Mouse (Mus musculus) hindbrain, embryonic 11.5 days (tissue): ENCODE measurements at regions not wholly inside any gene's neighbourhood (a gene's known extent, or its start where the extent isn't known, plus 50 kb on each side); places are given as distances from the start of the nearest gene placed in this dataset.

Experiments
- ATAC-seq: fragments of 200-750 bp; cut with Nextera tagmentation; 2 replicates; pipeline ENCODE4 v1.8.0; 2017; ENCODE audit warnings: mild to moderate bottlenecking, moderate TSS enrichment, moderate library complexity; ENCODE audit not compliant: low FRiP score
- DNase-seq: peaks from one replicate; pipeline ENCODE4 v3.0.0-alpha.2; 2015; ENCODE audit warnings: low spot score
- H3K27ac ChIP-seq: fragments of 300-500 bp; sonication (generic); 2 replicates; pipeline ENCODE4 v1.5.1; 2014; ENCODE audit warnings: mild to moderate bottlenecking, low read depth, low read length
- H3K27me3 ChIP-seq: fragments of 300-500 bp; sonication (generic); 2 replicates; pipeline ENCODE4 v1.6.1; 2014; ENCODE audit warnings: mild to moderate bottlenecking, low read length, moderate library complexity, mixed read lengths; ENCODE audit not compliant: control insufficient read depth, insufficient read depth
- H3K36me3 ChIP-seq: fragments of 300-500 bp; sonication (generic); 2 replicates; pipeline ENCODE4 v1.6.1; 2014; ENCODE audit warnings: mild to moderate bottlenecking, low read length, moderate library complexity, mixed read lengths; ENCODE audit not compliant: control insufficient read depth, insufficient read depth
- H3K4me1 ChIP-seq: fragments of 300-500 bp; sonication (generic); replicated peaks from 2 replicates; pipeline ENCODE4 v1.6.1; 2014; ENCODE audit warnings: low read length, mixed read lengths; ENCODE audit not compliant: control insufficient read depth, insufficient read depth
- H3K4me2 ChIP-seq: fragments of 300-500 bp; sonication (generic); replicated peaks from 2 replicates; pipeline ENCODE4 v1.6.1; 2014; ENCODE audit warnings: mild to moderate bottlenecking, low read depth, low read length
- H3K4me3 ChIP-seq: fragments of 300-500 bp; sonication (generic); 2 replicates; pipeline ENCODE4 v1.5.1; 2014; ENCODE audit warnings: low read depth, low read length
- H3K9ac ChIP-seq: fragments of 300-500 bp; sonication (generic); 2 replicates; pipeline ENCODE4 v1.6.1; 2014; ENCODE audit warnings: low read depth, low read length
- H3K9me3 ChIP-seq: fragments of 300-500 bp; sonication (generic); 2 replicates; pipeline ENCODE4 v1.6.1; 2016; ENCODE audit warnings: low read length; ENCODE audit not compliant: control insufficient read depth
- WGBS: fragments of 180-500 bp; shearing (Covaris S2); extraction: QIAGEN DNeasy Blood & Tissue Kit; methylation state at CpG from one replicate; pipeline ENCODE4 v1.1.7; 2014; 5-methylcytosine and 5-hydroxymethylcytosine counted together

GRCm38 (mm10) chr4:142473284-142473683, 234.1 kb upstream of the Kazn start:
- WGBS: 80% methylated on average over 8 of the region's 8 CpGs
- H3K4me1 ChIP-seq: 0 out of 2 replicates have a peak, but pooled peaks cover 2% of the 10 kb centered on the region
- H3K36me3 ChIP-seq: no peaks in the 10 kb centered on the region
- H3K4me2 ChIP-seq: no peak overlapping the region
- ATAC-seq: no peak
- H3K4me3 ChIP-seq: no peak overlapping the region
- H3K9me3 ChIP-seq: no peaks in the 10 kb centered on the region
- DNase-seq: no peak
- no peak overlapping the region for H3K27ac ChIP-seq
- no peaks in the 10 kb centered on the region for H3K27me3 ChIP-seq
- H3K9ac ChIP-seq: no peak overlapping the region

DNA sequence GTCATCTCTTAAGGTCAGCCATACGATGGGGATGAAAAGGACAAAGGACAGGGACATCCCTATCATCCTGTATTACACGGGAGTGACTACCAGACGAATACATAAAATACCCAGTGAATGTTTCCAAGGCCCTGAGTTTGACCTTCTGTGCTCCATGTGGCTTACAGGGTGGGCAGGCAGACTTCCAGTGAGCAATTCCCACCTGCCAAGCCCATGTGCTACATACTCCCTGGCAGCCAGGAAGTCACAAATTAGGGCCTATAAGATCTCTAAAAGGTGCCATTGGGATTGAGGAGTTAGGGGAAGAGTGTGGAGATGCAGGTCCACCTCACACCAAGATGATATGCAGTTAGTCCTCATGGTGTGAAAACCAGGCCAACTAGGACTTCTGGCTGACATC, 233.1 kb upstream of the Kazn start:
- no peaks in the 10 kb centered on the region for H3K9me3 ChIP-seq
- WGBS: 85% methylated on average over 3 of the region's 3 CpGs
- H3K27me3 ChIP-seq: no peaks in the 10 kb centered on the region
- H3K27ac ChIP-seq: no peak overlapping the region
- no peak overlapping the region for H3K9ac ChIP-seq
- H3K4me1 ChIP-seq: 0 out of 2 replicates have a peak, but pooled peaks cover 2% of the 10 kb centered on the region
- DNase-seq (no peak), ATAC-seq (no peak)
- H3K4me3 ChIP-seq: no peak overlapping the region
- no peaks in the 10 kb centered on the region for H3K36me3 ChIP-seq
- no peak overlapping the region for H3K4me2 ChIP-seq

- Histone ChIP-seq H3K4me1 (0 out of 2 replicates have a peak, but pooled peaks cover 2% of the 10 kb centered on the region), H3K4me2 (no peak overlapping the region), H3K27ac (no peak overlapping the region), H3K36me3 (no peaks in the 10 kb centered on the region), H3K9me3 (no peaks in the 10 kb centered on the region), H3K4me3 (no peak overlapping the region), H3K9ac (no peak overlapping the region), H3K27me3 (no peaks in the 10 kb centered on the region)
- WGBS: 88% methylated on average over 6 of the region's 6 CpGs
- no peak for ATAC-seq
- no peak for DNase-seq
These were observed 231.6 kb upstream of the Kazn start for GRCm38 (mm10) chr4:142470784-142471183.

- Histone ChIP-seq H3K36me3 (no peaks in the 10 kb centered on the region), H3K4me2 (no peak overlapping the region), H3K9me3 (no peaks in the 10 kb centered on the region), H3K4me3 (no peak overlapping the region), H3K27me3 (no peaks in the 10 kb centered on the region), H3K27ac (peak overlapping the region; percentile 1; the same call in 1 of the 2 replicates), H3K9ac (no peak overlapping the region), H3K4me1 (no peaks in the 10 kb centered on the region)
- 47% methylated on average over 6 of the region's 6 CpGs for WGBS
- DNase-seq (no peak), ATAC-seq (peak; percentile 51; the same call in 1 of the 2 replicates)
These were observed 228.7 kb upstream of the Kazn start for GRCm38 (mm10) chr4:142467920-142468319.

- no peak for ATAC-seq
- Histone ChIP-seq H3K27ac (no peak overlapping the region), H3K36me3 (no peaks in the 10 kb centered on the region), H3K4me1 (no peaks in the 10 kb centered on the region), H3K4me3 (no peak overlapping the region), H3K27me3 (no peaks in the 10 kb centered on the region), H3K9ac (no peak overlapping the region), H3K9me3 (no peaks in the 10 kb centered on the region), H3K4me2 (no peak overlapping the region)
- no peak for DNase-seq
- WGBS: 86% methylated on average over 4 of the region's 4 CpGs
These were observed 226.0 kb upstream of the Kazn start for GRCm38 (mm10) chr4:142465226-142465625.

- 89% methylated on average over 6 of the region's 6 CpGs for WGBS
These were observed 224.9 kb upstream of the Kazn start for GRCm38 (mm10) chr4:142464066-142464465.

DNA sequence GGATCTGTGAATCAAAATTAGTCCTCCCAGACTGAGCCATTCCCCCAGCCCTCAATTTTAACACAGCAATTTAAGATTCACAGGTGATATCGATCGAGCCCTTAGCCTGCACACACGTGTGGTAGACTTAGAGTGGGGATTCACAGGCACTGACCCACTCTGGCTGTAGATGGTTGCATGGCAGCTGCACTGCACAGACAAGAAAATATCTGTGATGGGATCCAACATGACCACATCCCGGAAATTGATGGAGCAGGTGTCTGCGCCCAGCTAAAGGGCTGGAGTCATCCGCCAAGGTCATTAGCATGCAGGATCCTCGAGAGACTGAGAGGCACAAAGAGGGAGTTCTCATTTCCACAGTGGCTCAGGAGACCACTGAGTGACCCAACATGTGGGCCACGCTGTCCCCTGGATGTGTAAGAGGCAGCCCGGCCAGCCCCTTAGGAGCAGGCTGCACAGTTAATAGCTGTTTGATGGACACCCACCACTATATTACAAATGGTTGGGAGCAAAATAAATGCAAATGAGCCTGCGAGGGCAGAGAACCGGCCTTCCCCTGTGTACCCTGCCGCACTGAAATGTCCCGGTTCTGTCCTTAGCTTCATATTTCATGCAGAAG, 221.4 kb upstream of the Kazn start:
- DNase-seq: peak; percentile 30
- Histone ChIP-seq H3K9ac (no peak overlapping the region), H3K27me3 (no peaks in the 10 kb centered on the region), H3K36me3 (no peaks in the 10 kb centered on the region), H3K9me3 (no peaks in the 10 kb centered on the region), H3K4me3 (no peak overlapping the region), H3K27ac (peak overlapping the region; percentile 58), H3K4me2 (no peak overlapping the region), H3K4me1 (no peaks in the 10 kb centered on the region)
- WGBS: 66% methylated on average over 13 of the region's 13 CpGs
- ATAC-seq: peak; percentile 80

More at GRCm38 (mm10) chr4:142464066-142464465, 224.9 kb upstream of the Kazn start:
- Histone ChIP-seq H3K27me3 (no peaks in the 10 kb centered on the region), H3K9ac (no peak overlapping the region), H3K4me1 (no peaks in the 10 kb centered on the region), H3K27ac (no peak overlapping the region), H3K4me2 (no peak overlapping the region), H3K36me3 (no peaks in the 10 kb centered on the region), H3K4me3 (no peak overlapping the region), H3K9me3 (no peaks in the 10 kb centered on the region)
- no peak for DNase-seq
- ATAC-seq: no peak

DNA sequence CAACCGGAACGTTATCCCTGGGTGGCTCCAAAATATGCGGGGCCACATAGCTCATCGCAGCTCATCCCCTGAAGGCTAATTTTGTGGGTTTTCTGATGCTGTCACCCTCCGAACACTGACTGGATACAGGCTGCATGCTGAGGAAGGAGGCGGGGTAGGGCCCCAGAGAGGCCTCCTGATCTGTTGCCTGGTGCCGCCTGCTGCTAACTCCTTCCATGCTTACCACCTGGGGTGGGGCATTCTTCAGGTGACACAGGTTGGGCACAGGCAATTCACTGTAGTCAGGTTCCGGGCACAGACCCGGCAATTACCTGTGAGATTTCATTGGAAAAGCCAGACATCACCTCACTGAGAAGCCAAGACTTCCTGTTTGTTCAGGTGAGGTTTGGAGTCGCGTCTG, 213.4 kb upstream of the Kazn start:
- ATAC-seq: no peak
- 34% methylated on average over 11 of the region's 11 CpGs for WGBS
- H3K27me3 ChIP-seq: no peaks in the 10 kb centered on the region
- H3K9me3 ChIP-seq: no peaks in the 10 kb centered on the region
- no peak for DNase-seq
- no peak overlapping the region for H3K27ac ChIP-seq
- H3K9ac ChIP-seq: no peak overlapping the region
- no peaks in the 10 kb centered on the region for H3K4me1 ChIP-seq
- no peaks in the 10 kb centered on the region for H3K36me3 ChIP-seq
- H3K4me3 ChIP-seq: no peak overlapping the region
- no peak overlapping the region for H3K4me2 ChIP-seq

DNA sequence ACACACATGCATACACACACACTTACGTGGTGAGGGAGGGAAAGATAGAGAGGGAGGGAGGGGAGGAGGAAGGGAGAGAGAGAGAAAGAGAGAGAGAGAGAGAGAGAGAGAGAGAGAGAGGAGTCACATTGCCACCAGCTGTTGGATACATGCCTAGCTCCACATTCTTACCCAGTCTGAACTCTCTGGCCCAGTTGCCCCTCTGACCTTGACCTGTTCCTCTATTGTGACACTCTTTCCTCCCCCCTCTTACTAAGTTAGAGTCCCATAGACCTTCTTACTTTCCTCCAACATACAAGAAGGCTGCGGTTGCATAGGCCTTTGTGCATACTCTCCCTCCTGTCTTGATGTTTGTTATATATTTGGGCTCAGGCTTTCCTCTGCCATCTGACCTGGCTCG, 211.7 kb upstream of the Kazn start:
- Histone ChIP-seq H3K36me3 (no peaks in the 10 kb centered on the region), H3K9me3 (no peaks in the 10 kb centered on the region), H3K4me3 (no peak overlapping the region), H3K27me3 (no peaks in the 10 kb centered on the region), H3K27ac (no peak overlapping the region), H3K9ac (no peak overlapping the region), H3K4me1 (no peaks in the 10 kb centered on the region), H3K4me2 (no peak overlapping the region)
- DNase-seq (no peak), ATAC-seq (no peak)
- 98% methylated on average over 3 of the region's 3 CpGs for WGBS
